Mouse (Mus musculus): ENCODE data around the gene Slc35e2.

The Slc35e2 gene

DNA sequence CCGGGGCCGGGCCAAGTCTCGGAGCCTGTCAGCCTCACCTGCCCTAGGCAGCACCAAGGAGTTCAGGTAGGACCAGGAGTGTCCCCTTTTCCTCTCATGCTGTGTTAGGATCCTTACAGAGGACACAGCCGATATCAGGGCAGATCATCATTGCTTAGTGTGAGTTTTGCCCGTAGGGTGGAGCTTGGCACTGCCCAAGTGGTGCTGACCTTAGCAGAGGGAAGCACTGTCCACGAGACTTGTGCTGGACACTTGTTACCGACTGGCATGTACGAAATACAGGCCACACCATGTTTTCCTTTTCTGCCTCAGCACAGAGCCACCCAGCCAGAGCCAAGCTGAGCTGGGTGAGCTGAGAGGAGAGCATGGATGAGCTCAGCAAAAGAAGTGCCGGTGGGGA, 24.1 kb upstream of the Slc35e2 start:
- DNase-seq, result no peak

DNA sequence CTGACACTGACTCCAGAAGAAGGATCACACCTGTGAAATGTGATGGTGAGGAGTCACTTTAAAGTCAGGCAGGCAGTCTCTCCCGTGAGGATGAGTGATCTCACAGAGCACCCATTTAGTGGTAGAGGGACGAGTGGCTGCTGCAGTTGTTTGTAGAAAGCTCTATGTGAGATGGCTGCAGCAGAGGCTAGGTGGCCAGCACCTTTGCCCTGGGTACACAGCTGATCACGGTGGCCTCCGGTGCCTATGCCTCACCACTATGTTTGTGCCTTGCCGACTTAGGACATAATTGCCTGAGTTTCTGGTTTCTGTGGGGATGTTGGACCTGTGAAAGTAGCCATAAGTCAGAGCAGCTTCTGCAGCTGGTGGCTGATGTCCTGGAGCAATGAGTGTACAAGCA, 23.5 kb upstream of the Slc35e2 start:
- DNase-seq, result no peak

DNA sequence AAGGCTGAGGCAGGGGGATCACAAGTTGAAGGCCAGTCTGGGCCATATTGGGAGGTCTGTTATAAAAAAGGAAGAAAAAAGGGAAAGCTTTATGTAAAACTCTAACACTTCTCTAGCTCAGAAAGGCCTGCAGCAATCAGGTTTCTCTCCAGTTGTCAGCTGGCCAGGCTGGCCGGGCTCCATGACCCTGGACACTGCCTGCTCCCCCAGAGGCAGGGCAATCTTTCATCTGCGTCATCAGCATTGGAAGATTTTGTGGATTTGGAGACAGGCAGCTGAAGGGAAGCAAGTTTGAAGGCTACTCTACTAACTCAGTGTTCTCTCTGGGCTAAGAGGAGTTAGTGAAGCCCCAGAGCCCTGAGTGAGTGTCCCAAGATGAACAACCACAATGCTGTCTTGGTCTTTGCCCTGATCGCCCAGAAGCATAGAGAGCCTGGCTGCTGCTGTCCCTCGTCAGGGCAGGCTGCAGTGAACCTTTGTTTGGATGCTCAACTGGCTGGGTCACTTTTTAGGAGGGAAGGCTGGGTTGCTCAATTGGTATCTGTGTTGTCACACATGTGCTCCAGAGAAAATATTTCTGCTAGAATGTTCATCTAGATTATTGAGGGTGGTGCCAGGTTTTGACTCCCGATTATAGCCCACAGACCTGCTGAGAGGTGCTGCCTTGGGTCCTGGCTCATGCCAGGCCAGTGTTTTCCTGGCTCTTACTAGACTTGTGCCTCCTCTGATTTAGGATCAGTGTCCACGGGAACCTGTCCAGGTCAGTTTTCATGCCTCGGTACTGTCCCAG, 22.7 kb upstream of the Slc35e2 start:
- no peak for DNase-seq

DNA sequence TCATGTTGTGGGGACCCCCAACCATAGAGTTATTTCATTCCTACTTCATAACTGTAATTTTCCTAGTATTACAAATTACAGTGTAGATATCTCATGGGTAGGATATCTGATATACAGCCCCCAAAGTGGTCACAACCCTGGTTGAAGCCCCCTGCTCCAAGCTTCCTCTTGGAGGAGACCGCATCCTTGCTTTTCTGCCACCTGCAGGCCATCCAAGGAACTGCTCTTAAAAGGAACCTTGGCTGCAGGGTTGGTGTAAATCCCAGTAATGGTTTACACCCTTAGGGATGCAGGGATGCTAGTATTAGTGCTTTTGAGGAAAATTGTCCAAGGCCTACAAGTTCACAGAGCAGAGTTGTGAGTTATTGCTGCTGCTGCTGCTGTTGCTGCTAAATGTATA, 20.8 kb upstream of the Slc35e2 start:
- peak; percentile 48 for DNase-seq

DNA sequence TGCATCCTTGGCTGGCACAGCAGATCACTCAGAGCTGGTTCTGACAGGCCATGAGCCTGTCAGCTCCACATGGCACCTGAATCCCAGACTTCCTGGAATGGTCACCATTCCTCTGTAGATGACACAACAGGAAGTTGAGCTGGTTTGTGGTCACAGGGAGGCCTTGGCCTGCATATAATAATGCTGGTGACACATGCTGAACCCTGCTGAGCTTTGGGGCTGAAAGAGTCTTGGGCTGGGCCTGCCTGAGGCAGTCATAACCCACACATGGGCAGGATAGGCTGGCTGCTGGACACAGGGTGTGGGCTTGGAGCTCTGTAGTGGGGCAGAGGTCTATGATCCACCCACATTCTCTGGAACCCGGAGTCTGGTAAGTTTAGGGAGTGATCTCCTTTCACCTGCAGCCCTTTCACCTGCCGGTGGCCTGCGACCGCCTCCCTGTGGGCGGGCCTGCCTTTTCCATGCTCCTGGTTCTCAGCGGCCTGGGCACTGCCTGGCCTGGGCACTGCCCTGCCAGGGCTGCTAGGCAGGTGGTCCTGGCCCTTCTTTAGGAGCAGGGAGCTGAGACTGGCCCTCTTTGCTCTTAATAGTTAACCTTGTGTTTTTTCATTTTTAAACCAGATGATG, 18.8 kb upstream of the Slc35e2 start:
- DNase-seq, result no peak

DNA sequence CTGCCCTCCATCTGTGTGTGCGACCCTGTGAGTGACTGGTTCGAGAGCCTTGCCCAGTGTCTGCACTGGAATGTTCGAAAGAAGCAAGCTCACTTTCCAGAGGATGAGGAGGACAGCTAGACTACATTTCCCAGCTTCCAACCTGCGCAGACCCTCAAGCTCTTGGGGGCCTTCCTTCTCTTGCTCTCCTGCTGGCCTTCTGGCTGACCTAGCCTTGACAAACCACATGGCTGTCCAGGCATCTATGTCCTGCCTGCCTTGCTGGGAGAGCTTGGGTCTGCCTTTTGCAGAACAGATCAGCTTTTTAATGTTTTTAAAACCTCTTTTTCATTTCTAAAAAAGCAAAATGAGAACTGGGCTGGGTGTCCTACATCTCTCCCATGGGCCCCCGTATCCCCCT, 11.9 kb upstream of the Slc35e2 start:
- no peak for DNase-seq

DNA sequence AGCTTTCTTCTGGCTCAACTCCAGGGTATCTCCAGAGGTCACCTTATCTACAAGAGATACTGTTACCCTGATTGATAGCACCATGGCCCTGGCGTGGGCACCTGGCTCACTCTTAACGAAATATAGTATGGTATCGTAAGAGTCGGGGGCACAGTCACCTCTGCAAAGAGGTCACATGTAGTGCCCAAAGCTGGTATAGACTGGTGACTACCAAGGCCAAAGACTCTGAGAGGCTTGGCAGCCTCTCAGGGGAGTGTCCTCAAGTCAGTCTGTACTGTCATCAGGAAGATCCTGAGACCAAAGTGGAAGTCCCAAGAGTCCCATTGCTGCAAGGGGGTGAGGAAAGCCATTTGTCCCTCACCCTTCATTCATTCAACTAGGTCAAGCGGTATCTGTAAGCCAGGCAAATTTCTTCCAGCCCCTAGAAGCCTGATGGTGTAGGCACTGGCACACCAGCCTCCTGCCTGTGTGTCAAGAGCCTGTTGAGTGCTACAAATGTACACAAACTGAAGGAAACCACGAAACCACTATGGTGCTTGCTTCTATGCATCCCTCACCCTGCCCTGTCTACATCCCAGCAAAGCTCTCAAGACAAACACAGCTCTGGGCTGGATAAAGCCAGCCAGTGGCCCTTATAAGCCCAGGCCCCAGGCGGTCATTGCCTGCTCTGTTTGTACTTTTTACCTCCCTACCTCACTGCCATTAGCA, 10.1 kb upstream of the Slc35e2 start:
- DNase-seq, result no peak

DNA sequence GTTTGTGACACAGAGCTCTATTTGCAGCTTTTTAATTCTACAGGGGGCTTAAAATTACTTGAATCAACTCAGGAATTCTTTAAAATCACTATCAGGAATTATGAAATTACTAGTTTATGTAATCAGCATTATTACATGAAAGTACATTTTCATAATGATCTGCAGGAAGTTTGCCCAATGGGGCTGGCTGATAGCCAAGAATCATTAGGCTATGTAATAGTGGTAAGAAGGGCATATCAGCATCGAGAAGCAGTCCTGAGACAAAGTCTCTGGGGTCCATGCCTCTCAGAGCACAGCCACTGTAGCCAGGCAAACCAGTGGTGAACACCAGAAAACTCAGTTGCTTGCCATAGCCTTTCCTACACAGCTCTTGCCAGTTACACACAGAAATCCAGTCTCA, 7.4 kb upstream of the Slc35e2 start:
- DNase-seq, result no peak

DNA sequence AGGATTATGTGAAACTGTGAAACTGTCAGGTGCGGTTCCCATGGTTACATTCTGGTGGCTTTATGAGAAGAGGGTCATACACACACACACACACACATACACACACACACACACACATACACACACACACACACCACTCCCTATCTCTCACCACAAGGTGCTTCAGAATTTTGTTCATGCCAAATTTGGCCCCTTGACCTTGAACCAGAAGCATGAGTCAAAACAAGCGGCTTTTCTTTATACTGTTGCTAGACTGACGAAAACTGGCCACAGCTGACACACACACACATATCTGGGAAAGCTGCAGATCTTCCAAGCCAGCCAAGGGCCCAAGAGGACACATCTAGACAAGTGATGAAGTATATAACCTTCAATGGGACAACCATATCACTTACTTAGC, 5.4 kb upstream of the Slc35e2 start:
- DNase-seq, result no peak

DNA sequence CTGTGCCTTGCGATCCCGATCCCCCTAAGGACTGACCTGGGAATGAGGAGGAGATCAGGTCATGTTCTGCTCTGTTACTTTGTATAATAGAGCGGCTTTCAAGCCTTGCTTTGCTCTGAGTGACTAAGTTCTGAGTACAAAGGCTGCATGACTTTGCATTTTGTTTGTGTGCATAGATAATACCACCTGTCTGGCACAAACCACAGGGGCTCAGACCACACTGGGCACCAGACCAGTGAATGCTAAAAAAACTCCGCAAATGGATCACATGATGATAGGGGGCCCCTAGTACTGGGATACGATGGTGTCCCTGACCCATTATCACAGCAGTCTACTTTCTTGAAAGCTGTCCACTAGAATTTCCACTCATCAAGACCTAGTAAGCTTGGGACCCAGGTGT, 4.6 kb upstream of the Slc35e2 start:
- DNase-seq, result no peak

DNA sequence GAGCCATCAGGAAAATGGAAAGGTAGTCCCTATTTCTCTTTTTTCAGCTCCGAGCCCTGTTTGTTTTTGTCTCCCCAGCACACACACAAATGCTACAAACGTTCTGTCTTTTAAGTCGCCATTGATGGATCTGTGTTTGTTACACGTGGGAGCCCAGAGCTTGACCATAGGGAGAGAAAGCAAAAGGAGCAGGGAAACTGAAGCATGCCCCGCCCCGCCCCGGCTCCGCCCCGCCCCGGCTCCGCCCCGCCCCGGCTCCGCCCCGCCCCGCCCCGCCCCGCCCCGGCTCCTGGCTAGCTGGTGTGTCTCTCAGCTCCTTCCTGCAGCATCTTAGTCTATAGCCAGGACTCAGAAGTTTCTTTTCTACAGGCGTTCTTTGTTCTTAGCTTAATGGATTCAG, 2.7 kb upstream of the Slc35e2 start:
- DNase-seq, result no peak

DNA sequence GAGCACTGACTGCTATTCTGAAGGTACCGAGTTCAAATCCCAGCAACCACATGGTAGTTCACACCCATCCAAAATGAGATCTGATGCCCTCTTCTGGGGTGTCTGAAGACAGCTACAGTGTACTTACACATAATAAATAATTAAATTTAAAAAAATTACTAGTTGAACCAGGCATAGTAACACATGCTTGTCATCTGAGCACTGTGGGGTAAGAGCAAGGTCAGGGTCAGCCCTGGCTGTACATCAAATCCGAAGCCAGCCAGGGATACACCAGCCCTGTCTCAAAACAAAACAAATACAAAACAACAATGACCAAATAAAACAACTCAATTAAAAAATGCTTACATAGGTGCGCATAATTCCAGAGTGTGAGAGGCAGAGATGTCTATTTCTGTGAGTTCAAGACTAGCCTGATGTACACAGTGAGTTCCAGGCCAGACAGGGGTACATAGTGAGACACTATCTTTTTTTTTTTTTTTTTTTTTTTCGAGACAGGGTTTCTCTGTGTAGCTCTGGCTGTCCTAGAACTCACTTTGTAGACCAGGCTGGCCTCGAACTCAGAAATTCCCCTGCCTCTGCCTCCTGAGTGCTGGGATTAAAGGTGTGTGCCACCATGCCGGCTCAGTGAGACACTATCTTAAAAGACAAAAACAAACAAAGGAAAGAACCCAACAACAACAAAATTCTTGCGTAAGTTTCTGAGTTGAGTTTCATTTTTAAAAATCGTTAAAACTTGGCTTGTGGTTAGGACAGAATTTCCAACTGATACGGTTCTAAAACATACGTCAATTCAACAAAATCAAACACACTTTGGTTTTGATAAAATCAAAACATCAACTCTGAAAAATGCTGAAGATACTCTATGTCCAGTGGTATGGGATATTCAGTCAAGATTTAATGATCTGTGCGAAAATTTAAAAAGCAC, 1.1 kb upstream of the Slc35e2 start:
- DNase-seq, result no peak

DNA sequence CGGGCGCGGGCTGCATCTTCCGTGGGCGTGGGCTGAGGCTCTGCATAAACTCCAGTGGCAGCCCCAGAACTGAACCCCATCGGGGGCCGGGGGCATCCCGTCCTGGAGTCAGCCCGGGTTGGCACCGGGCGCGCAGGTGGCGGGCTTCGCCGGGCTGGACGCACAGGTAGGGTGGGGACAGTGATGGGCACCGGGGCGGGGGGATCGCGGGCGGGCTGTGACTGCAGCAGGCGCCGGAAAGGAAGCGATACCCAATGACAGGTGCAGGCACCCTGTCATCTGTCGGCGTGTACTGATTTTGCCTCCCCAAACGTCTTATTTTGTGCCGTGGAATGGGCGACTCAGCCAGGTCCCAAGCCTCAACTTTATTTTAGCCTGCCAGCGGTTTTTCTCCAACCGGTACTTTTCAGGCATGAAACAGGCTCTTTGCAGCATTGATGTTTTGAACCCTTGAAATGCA, 811 bp downstream of the Slc35e2 start:
- no peak for DNase-seq

DNA sequence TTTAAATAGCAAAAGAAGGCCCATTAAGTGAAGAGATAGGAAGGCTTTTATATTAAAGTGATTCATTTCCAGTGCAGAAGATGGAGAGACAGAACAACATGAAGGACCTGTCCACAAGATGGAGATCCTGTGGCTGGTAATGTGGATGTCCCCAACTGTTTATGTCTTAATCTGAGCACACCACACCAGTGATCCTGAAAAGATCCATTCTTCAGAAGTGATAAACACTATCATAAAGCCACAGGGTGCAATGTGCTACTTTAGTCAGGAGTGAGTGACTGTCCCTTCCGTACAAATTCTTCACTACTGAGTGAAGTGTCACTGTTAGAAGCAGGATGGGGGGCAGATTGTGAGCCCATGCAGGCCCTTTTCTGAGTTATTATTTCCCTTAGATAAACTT, 1.5 kb downstream of the Slc35e2 start:
- DNase-seq, result no peak

DNA sequence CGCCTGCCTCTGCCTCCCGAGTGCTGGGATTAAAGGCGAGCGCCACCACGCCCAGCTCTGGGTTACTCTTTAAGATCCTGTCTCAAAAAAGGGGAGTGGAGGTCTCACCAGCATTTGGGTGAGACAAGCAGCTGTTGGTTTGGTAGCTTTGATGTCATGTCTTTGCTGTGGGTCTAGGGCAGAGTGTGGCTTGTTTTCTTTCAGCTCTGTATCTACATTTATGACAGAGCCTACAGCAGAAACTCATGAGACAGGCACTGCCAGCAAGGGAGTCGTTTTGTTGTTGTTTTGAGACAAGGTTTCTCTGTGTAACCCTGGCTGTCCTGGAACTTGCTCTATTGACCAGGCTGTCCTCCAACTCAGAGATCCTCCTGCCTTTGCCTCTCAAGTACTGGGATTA, 2.6 kb downstream of the Slc35e2 start:
- peak; percentile 16 for DNase-seq

DNA sequence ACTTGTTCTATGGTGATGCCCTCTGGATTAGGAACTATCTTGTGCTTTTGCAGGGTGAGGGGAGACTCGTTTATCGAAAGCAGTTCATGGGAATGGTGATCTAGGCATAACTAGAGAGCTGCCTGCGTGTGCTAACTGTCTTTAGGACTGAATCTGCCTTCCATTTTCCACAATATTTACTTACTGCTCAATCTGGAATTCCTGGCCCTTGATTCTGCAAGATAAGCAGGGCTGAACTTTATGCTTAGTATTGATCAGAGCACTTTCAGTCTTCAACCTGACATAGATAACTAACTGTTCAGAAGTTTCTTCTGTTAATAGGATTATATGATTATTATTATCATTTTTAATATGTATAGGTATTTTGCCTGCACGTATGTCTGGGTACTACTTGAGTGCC, 3.9 kb downstream of the Slc35e2 start:
- no peak for DNase-seq

DNA sequence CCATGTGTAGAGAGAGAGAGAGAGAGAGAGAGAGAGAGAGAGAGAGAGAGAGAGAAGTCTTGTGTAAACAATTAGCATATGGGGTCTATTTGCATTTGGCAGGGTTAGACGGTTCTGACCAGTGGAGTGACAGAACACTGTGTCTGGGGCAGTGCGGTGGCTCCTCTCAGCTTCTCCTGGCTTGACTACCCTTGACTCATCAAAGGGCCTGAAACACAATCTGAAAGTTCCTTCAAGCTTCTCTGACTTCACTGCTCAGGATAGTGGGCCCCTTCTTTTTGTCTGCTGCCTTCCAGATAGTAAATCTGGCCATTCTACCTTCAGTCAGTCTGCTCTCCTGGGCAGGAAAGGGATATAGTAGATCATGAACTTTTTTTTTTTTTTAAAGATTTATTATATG, 5.6 kb downstream of the Slc35e2 start:
- DNase-seq, result no peak

DNA sequence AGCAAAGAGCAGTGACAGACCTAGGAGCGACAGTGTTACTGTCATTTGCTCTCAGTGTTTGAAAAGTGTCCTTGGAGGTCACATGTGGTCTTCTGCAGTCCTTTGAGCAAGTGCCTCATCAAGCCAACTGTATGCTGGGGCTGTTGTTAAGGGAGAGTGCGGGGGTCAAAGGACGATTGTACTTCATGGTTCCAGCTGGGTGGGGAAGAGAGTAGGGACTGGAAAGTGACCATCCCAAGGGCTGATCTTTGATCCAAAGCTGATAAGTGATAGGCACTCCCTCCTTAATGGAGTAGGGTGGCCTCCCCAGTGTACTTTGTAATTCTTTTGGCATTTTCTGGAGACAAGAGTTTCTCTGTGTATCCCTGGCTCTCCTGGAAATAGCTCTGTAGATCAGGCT, 10.6 kb downstream of the Slc35e2 start:
- DNase-seq, result no peak

DNA sequence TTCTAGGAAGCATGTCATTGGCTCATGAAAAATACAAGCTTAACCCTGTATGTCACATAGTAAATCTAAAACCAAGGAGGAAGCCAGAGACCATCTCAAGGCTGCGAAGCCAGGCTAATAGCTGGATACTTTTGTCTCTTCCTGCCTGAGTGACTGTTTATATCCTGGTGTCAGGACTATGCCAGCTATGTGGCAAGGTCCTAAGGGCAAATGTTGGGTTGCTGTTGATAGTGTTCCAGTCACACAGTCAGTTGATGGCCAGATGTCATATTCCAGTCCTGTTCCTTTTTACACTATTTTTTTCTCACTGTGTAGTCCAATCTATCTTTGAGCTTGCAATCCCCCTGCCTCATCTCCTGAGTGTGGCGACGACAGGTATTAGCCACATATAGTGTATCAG, 12.0 kb downstream of the Slc35e2 start:
- no peak for DNase-seq

DNA sequence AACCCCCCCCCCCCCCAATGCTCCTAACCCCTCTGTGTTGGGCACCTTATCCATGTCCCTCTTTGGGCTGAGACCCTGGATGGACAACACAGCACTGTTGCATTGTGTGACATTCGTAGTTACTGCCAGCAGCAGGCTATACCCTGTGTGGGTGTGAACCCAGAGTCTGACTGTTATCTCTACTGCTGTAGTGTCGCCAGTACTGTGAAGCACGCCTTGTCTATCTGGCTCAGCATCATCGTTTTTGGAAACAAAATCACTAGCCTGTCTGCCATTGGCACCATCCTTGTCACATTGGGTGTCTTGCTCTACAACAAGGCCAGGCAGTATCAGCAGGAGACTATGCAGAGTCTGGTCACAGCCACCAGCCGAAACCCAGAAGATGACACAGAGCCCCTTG, 17.1 kb downstream of the Slc35e2 start:
- DNase-seq, result no peak

DNA sequence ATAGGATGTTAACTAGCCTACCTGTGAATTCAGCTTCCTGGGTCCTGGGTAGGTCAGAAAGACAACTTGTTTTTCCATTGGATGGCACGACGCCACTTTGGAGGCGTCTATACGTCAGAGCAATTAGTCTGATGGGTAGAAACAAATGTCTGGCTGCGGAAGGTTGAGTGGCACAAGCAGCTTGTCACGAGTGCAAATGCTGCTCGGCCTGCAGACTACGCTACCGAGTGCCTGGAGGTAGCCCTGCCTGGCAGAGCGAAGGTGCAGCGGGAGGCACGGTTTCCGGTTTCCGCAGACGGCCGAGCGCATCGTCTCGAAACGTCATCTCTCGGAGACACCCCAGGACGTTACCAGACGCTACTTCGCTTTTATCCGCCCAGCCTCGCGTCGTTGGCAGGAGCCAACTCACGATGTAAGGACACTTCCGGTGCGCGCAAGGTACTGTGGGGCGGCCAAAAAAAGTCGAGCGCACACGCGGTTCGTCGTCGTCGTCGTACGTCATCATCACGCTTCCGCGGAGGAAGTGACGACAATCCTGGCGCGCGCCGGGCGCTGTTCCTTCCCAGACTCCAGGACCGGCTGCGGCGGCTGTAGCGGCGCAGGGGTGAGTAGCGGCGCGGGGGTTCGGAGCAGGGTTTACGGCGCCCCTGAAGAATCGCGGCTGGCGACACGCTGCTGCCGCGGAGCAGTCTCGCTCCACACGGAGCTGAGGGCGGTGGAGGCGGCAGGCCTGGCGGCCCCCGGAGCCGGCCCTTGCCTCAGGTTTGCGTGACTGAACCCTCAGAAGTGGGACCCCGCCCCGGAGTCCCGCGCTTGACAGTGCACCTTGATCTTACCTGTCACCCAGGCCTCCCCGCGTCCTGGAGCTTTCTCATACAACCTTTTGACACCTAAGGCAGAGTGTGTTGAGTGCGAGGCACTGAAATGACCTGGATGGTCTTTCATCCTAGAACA, 23.4 kb downstream of the Slc35e2 start, which contains the start of gene Cdk11b:
Cdk11b (plus strand) TSS at position 517 of the 954 bp plus-strand sequence.
- peak; percentile 94 for DNase-seq

DNA sequence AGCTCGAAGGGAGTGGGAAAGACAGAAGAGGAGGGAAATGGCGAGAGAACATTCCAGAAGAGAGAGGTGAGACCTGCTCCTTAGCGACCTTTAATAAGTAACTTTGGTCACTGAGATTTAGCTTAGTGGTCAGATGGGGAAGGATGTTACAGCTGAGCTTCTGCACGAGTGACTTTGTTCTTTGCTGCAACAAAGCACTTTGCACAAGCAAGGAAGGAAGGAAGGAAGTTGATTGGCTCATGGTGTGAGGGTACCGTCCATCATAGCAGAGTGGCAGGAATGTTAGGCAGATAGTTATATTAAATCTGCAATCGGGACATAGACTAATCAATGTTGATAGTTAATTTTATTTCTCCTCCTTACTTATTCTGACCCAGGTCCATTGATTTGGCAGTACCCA, 29.1 kb downstream of the Slc35e2 start:
- DNase-seq, result no peak

Data from thymus, postnatal 25 days (tissue).